Mouse (Mus musculus): Measurements from ENCODE around the gene Bend6. TPM values are rescaled to one million over a fixed set of nuclear protein-coding genes. Genes with fewer than 3 reads are reported as not detected.

Gene Bend6
- polyA plus RNA-seq, 1 experiment from 2014 or later: 2.8 TPM

- Histone ChIP-seq H3K4me1 (ENCODE audit: control insufficient read depth, insufficient read depth, low read length) (no peaks in the 10 kb centered on the region), H3K4me2 (ENCODE audit: low read depth, low read length) (no peak overlapping the region), H3K27me3 (ENCODE audit: control insufficient read depth, insufficient read depth, low read length) (no peaks in the 10 kb centered on the region), H3K36me3 (replicated peaks; ENCODE audit: control insufficient read depth, insufficient read depth, low read depth, low read length) (no peaks in the 10 kb centered on the region), H3K27ac (replicated peaks; ENCODE audit: low read depth, low read length) (no peak overlapping the region), H3K4me3 (ENCODE audit: low read depth, low read length) (no peak overlapping the region), H3K9ac (replicated peaks; ENCODE audit: low read length) (no peak overlapping the region), H3K9me3 (replicated peaks; ENCODE audit: control insufficient read depth, low read length) (no peaks in the 10 kb centered on the region)
- DNase-seq (ENCODE audit: low spot score) (no peak), ATAC-seq (replicated peaks; ENCODE audit: insufficient number of reproducible peaks, low FRiP score, low TSS enrichment, low read depth) (no peak)
- WGBS: 91% methylated on average over 7 of the region's 7 CpGs
These were observed 19.9 kb upstream of the Bend6 start for GRCm38 (mm10) chr1:33927466-33927865.

DNA sequence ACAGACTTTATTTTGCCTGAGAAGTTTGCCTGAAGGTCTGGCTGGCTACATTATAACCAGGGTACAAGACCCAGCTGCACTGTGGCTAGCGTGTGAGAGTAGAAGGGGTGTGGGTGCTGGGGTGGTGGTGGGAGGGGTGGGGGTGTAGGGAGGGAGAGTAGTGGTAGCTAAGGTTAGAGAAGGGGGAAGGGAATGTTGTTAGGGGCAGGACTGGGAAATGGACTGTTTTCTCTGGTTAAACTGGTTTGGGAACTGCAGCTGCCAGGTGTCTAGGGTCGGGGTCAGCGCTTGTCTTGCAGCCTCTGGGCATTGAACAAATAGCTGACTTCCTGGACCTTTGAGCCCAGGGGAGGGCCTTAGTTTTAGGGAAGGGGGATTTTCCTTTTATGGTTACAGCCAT, 17.7 kb upstream of the Bend6 start:
- DNase-seq (ENCODE audit: low spot score) (peak; percentile 18), ATAC-seq (replicated peaks; ENCODE audit: insufficient number of reproducible peaks, low FRiP score, low TSS enrichment, low read depth) (no peak)
- WGBS: 36% methylated on average over 3 of the region's 3 CpGs

DNA sequence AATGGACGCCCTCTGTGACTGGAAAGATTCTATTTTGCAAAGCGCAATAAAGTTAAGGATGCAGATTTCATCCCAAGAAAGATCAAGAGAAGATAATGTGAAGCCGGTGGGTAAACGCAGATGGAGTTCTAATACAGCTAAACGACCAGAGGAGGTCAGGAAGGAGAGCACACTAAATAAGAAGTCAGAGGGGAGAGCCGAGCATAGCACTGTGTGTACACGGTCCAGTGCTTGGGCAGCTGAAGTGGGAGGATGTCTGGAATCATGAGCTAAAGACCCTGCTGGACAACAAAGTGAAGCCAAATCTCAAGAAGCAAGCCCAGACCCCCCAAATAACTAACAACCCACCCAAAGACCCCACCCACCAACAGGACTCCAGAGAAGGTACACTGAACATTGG, 15.4 kb upstream of the Bend6 start:
- ATAC-seq (replicated peaks; ENCODE audit: insufficient number of reproducible peaks, low FRiP score, low TSS enrichment, low read depth) (no peak), DNase-seq (ENCODE audit: low spot score) (no peak)
- H3K36me3 ChIP-seq (replicated peaks; ENCODE audit: control insufficient read depth, insufficient read depth, low read depth, low read length): no peaks in the 10 kb centered on the region
- H3K27ac ChIP-seq (replicated peaks; ENCODE audit: low read depth, low read length): no peak overlapping the region
- H3K27me3 ChIP-seq (ENCODE audit: control insufficient read depth, insufficient read depth, low read length): no peaks in the 10 kb centered on the region
- 67% methylated on average over 7 of the region's 7 CpGs for WGBS
- no peak overlapping the region for H3K4me2 ChIP-seq (ENCODE audit: low read depth, low read length)
- H3K9me3 ChIP-seq (replicated peaks; ENCODE audit: control insufficient read depth, low read length): no peaks in the 10 kb centered on the region
- no peak overlapping the region for H3K4me3 ChIP-seq (ENCODE audit: low read depth, low read length)
- no peak overlapping the region for H3K9ac ChIP-seq (replicated peaks; ENCODE audit: low read length)
- no peaks in the 10 kb centered on the region for H3K4me1 ChIP-seq (ENCODE audit: control insufficient read depth, insufficient read depth, low read length)

More for the DNA sequence above, 17.7 kb upstream of the Bend6 start:
- Histone ChIP-seq H3K27ac (replicated peaks; ENCODE audit: low read depth, low read length) (no peak overlapping the region), H3K9me3 (replicated peaks; ENCODE audit: control insufficient read depth, low read length) (no peaks in the 10 kb centered on the region), H3K4me2 (ENCODE audit: low read depth, low read length) (no peak overlapping the region), H3K9ac (replicated peaks; ENCODE audit: low read length) (no peak overlapping the region), H3K4me3 (ENCODE audit: low read depth, low read length) (no peak overlapping the region), H3K36me3 (replicated peaks; ENCODE audit: control insufficient read depth, insufficient read depth, low read depth, low read length) (no peaks in the 10 kb centered on the region), H3K27me3 (ENCODE audit: control insufficient read depth, insufficient read depth, low read length) (no peaks in the 10 kb centered on the region), H3K4me1 (ENCODE audit: control insufficient read depth, insufficient read depth, low read length) (no peaks in the 10 kb centered on the region)

GRCm38 (mm10) chr1:33916554-33916953, 8.9 kb upstream of the Bend6 start:
- 96% methylated on average over 5 of the region's 5 CpGs for WGBS
- no peak for DNase-seq (ENCODE audit: low spot score)
- Histone ChIP-seq H3K4me2 (ENCODE audit: low read depth, low read length) (no peak overlapping the region), H3K9ac (replicated peaks; ENCODE audit: low read length) (no peak overlapping the region), H3K27ac (replicated peaks; ENCODE audit: low read depth, low read length) (no peak overlapping the region), H3K4me1 (ENCODE audit: control insufficient read depth, insufficient read depth, low read length) (no peaks in the 10 kb centered on the region), H3K36me3 (replicated peaks; ENCODE audit: control insufficient read depth, insufficient read depth, low read depth, low read length) (no peaks in the 10 kb centered on the region), H3K4me3 (ENCODE audit: low read depth, low read length) (no peak overlapping the region), H3K27me3 (ENCODE audit: control insufficient read depth, insufficient read depth, low read length) (no peaks in the 10 kb centered on the region), H3K9me3 (replicated peaks; ENCODE audit: control insufficient read depth, low read length) (no peaks in the 10 kb centered on the region)
- ATAC-seq (replicated peaks; ENCODE audit: insufficient number of reproducible peaks, low FRiP score, low TSS enrichment, low read depth): no peak

- Histone ChIP-seq H3K9me3 (replicated peaks; ENCODE audit: control insufficient read depth, low read length) (no peaks in the 10 kb centered on the region), H3K27ac (replicated peaks; ENCODE audit: low read depth, low read length) (no peak overlapping the region), H3K36me3 (replicated peaks; ENCODE audit: control insufficient read depth, insufficient read depth, low read depth, low read length) (no peaks in the 10 kb centered on the region), H3K27me3 (ENCODE audit: control insufficient read depth, insufficient read depth, low read length) (peaks cover 6% of the 10 kb centered on the region), H3K4me2 (ENCODE audit: low read depth, low read length) (no peak overlapping the region), H3K9ac (replicated peaks; ENCODE audit: low read length) (no peak overlapping the region), H3K4me3 (ENCODE audit: low read depth, low read length) (no peak overlapping the region), H3K4me1 (ENCODE audit: control insufficient read depth, insufficient read depth, low read length) (no peaks in the 10 kb centered on the region)
- DNase-seq (ENCODE audit: low spot score): no peak
- WGBS: 66% methylated on average over 8 of the region's 8 CpGs
- ATAC-seq (replicated peaks; ENCODE audit: insufficient number of reproducible peaks, low FRiP score, low TSS enrichment, low read depth): no peak
These were observed 4.0 kb upstream of the Bend6 start for GRCm38 (mm10) chr1:33911589-33911988.

GRCm38 (mm10) chr1:33908191-33908962, 761 bp upstream of the Bend6 start, which contains the start of gene Dst:
Dst (plus strand) TSS chr1:33908225.
- Histone ChIP-seq H3K4me1 (ENCODE audit: control insufficient read depth, insufficient read depth, low read length) (no peaks in the 10 kb centered on the region), H3K9me3 (replicated peaks; ENCODE audit: control insufficient read depth, low read length) (no peaks in the 10 kb centered on the region), H3K4me3 (ENCODE audit: low read depth, low read length) (peak within 1 kb of the TSS; percentile 64), H3K9ac (replicated peaks; ENCODE audit: low read length) (peak within 1 kb of the TSS; percentile 70), H3K27ac (replicated peaks; ENCODE audit: low read depth, low read length) (no peak within 1 kb of the TSS), H3K4me2 (ENCODE audit: low read depth, low read length) (peak within 1 kb of the TSS; percentile 91), H3K27me3 (ENCODE audit: control insufficient read depth, insufficient read depth, low read length) (peaks cover 6% of the 10 kb centered on the region), H3K36me3 (replicated peaks; ENCODE audit: control insufficient read depth, insufficient read depth, low read depth, low read length) (no peaks in the 10 kb centered on the region)
- DNase-seq (ENCODE audit: low spot score) (no peak), ATAC-seq (replicated peaks; ENCODE audit: insufficient number of reproducible peaks, low FRiP score, low TSS enrichment, low read depth) (no peak; the same call in 1 of the 2 replicates)
- 5% methylated on average over 33 of the region's 44 CpGs for WGBS

DNA sequence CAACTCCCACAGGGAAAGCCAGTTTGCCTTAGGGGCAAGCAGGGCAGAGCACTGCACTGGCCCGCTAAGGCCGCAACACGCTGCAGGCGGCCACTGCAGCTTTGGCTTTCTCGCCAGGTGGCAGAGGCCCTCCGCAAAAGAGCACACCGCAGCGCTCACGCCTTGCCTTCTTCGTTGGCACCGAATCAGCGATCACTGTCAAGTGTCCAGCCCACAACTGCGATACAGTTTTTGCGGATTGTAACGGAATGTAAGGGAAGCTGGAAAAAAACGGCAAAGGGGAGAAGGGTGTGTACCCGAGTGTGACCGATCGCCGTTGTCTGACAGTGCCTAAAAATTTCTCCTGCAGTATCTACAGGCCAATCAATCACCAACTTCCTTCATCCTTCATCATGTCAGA, 689 bp downstream of the Bend6 start:
- Histone ChIP-seq H3K9ac (replicated peaks; ENCODE audit: low read length) (peak overlapping the region; percentile 39; the same call in 1 of the 2 replicates), H3K36me3 (replicated peaks; ENCODE audit: control insufficient read depth, insufficient read depth, low read depth, low read length) (no peaks in the 10 kb centered on the region), H3K4me2 (ENCODE audit: low read depth, low read length) (peak overlapping the region; percentile 91), H3K27me3 (ENCODE audit: control insufficient read depth, insufficient read depth, low read length) (peaks cover 6% of the 10 kb centered on the region), H3K27ac (replicated peaks; ENCODE audit: low read depth, low read length) (no peak overlapping the region), H3K4me1 (ENCODE audit: control insufficient read depth, insufficient read depth, low read length) (no peaks in the 10 kb centered on the region), H3K4me3 (ENCODE audit: low read depth, low read length) (peak overlapping the region; percentile 64), H3K9me3 (replicated peaks; ENCODE audit: control insufficient read depth, low read length) (no peaks in the 10 kb centered on the region)
- under 1% methylated on average over 20 of the region's 20 CpGs for WGBS
- ATAC-seq (replicated peaks; ENCODE audit: insufficient number of reproducible peaks, low FRiP score, low TSS enrichment, low read depth): peak; percentile 36; the same call in 1 of the 2 replicates
- peak; percentile 41 for DNase-seq (ENCODE audit: low spot score)

DNA sequence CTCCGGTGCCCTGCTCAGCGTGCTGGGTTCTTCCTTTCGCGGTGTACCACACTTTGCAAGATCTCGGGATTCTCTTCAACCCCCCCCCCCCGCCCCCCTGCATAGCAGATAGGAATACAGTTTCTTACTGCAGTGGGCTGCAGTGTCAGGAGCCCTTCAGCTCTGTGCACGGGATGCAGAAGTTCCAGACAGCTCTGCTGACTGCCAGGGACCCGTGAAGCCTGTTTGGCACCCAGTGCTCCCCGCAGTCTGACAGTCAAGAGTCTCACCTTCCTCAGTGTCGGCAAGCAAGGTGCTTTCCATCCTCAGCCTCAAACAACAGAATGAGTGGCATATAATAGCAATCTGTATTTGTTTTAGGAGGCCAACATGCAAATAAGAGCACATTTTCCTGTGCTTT, 1.4 kb downstream of the Bend6 start:
- H3K36me3 ChIP-seq (replicated peaks; ENCODE audit: control insufficient read depth, insufficient read depth, low read depth, low read length): no peaks in the 10 kb centered on the region

More for the DNA sequence above, 1.4 kb downstream of the Bend6 start:
- 32% methylated on average over 10 of the region's 10 CpGs for WGBS
- H3K9me3 ChIP-seq (replicated peaks; ENCODE audit: control insufficient read depth, low read length): no peaks in the 10 kb centered on the region
- H3K27ac ChIP-seq (replicated peaks; ENCODE audit: low read depth, low read length): no peak overlapping the region
- H3K27me3 ChIP-seq (ENCODE audit: control insufficient read depth, insufficient read depth, low read length): peaks cover 6% of the 10 kb centered on the region
- no peak for DNase-seq (ENCODE audit: low spot score)
- ATAC-seq (replicated peaks; ENCODE audit: insufficient number of reproducible peaks, low FRiP score, low TSS enrichment, low read depth): no peak
- H3K4me3 ChIP-seq (ENCODE audit: low read depth, low read length): no peak overlapping the region
- no peaks in the 10 kb centered on the region for H3K4me1 ChIP-seq (ENCODE audit: control insufficient read depth, insufficient read depth, low read length)
- no peak overlapping the region for H3K4me2 ChIP-seq (ENCODE audit: low read depth, low read length)
- no peak overlapping the region for H3K9ac ChIP-seq (replicated peaks; ENCODE audit: low read length)
